Mouse (Mus musculus) 3T3-L1 (cell line): ENCODE results near the gene Tubgcp4.
A peak's percentile ranks its signal among the peaks of the same experiment; 100 is the strongest.

Experiments used
- DNase-seq: peaks from one replicate; pipeline ENCODE4 v3.0.0-alpha.2; 2015; ENCODE audit warnings: low read depth, low spot score

Gene Tubgcp4

GRCm38 (mm10) chr2:121204276-121204675 is 33.8 kb downstream of the Tubgcp4 start:
- DNase-seq, result no peak

- no peak for DNase-seq
Observed at GRCm38 (mm10) chr2:121206541-121206940, 36.1 kb downstream of the Tubgcp4 start.

- no peak for DNase-seq
Observed at GRCm38 (mm10) chr2:121214491-121214890, 44.0 kb downstream of the Tubgcp4 start.

- DNase-seq, result no peak
Observed at GRCm38 (mm10) chr2:121219177-121219576, 48.7 kb downstream of the Tubgcp4 start.

GRCm38 (mm10) chr2:121219994-121220393 is 49.5 kb downstream of the Tubgcp4 start:
- peak; percentile 50 for DNase-seq

GRCm38 (mm10) chr2:121223010-121223409 is 52.6 kb downstream of the Tubgcp4 start:
- DNase-seq, result peak; percentile 94

- DNase-seq, result no peak
Observed at GRCm38 (mm10) chr2:121228135-121228534, 57.7 kb downstream of the Tubgcp4 start.

GRCm38 (mm10) chr2:121235460-121236072 is 65.1 kb downstream of the Tubgcp4 start:
- DNase-seq, result no peak

- peak; percentile 60 for DNase-seq
Observed at GRCm38 (mm10) chr2:121239426-121239825, 69.0 kb downstream of the Tubgcp4 start.

GRCm38 (mm10) chr2:121244099-121244498 is 73.6 kb downstream of the Tubgcp4 start:
- no peak for DNase-seq
